Mouse (Mus musculus) heart, adult 2 months (tissue): ENCODE measurements around the gene Ppp6r2.

Experiments
- CTCF ChIP-seq: fragments of 200-600 bp; IDR thresholded peaks from 2 replicates; pipeline ENCODE4 v1.8.1; 2022; ENCODE audit warnings: antibody characterized with exemption, mild to moderate bottlenecking, moderate library complexity
- POLR2A ChIP-seq: fragments of 200-500 bp; IDR thresholded peaks from 2 replicates; pipeline ENCODE4 v1.6.1; 2011; ENCODE audit warnings: mild to moderate bottlenecking, low read depth, low read length, control low read depth; ENCODE audit not compliant: insufficient read depth

GRCm38 (mm10) chr15:89277366-89277765 is 66.0 kb downstream of the Ppp6r2 start:
- no peak for TF ChIP-seq POLR2A
- no peak for TF ChIP-seq CTCF
